Mouse (Mus musculus) right cerebral cortex, postnatal 14 days (tissue): ENCODE results near the gene Naa38.
"Not testable (repeated sequence)": the region's sequence is repeated elsewhere in the genome, so short reads cannot be mapped to it uniquely, and the experiment has no call there.

Experiments
- DNase-seq: peaks from one replicate; pipeline ENCODE4 v3.0.0; 2022

The Naa38 gene

GRCm38 (mm10) chr11:69373223-69373965 is 21.9 kb upstream of the Naa38 start:
- no peak for DNase-seq

- no peak for DNase-seq
Observed at GRCm38 (mm10) chr11:69375646-69376045, 19.6 kb upstream of the Naa38 start.

DNA sequence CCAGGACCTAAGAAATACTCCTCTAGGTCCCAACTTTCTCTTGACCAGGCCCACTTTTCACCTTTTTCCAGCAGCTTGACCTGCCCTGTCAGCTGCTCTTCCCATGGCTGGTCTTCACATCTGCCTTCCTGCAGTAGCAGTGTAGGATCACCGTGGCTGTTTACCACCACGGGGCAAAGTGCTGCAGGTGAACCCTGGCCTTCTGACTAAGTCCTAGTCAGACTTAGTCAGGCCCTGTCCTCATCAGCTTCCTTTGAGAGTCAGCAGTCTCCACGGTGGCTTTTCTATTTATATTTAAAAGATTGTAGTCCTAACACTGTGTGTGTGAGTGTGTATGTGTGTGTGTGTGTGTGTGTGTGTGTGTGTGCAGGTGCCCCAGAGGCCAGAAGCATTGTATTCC is 17.5 kb upstream of the Naa38 start:
- no peak for DNase-seq

DNA sequence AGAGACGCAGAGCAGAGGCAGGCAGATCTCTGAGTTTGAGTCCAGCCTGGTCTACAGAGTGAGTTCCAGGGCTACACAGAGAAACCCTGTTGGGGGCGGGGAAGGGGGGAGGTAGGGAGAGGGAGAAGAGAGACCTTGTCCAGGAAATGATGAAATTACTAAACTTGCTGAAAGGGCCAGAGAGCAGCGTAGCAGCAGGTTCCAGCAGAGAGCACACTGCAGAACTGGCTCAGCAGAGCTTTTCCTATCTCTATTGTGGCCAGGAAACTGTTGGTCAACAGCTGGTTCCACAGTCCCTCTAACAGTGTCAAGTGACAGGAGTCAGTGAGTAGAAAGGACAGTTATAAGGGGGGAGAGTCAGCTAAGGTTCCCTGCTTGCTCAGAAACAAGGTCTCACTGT is 15.7 kb upstream of the Naa38 start:
- no peak for DNase-seq

GRCm38 (mm10) chr11:69381356-69381755 is 13.9 kb upstream of the Naa38 start:
- DNase-seq, result no peak

DNA sequence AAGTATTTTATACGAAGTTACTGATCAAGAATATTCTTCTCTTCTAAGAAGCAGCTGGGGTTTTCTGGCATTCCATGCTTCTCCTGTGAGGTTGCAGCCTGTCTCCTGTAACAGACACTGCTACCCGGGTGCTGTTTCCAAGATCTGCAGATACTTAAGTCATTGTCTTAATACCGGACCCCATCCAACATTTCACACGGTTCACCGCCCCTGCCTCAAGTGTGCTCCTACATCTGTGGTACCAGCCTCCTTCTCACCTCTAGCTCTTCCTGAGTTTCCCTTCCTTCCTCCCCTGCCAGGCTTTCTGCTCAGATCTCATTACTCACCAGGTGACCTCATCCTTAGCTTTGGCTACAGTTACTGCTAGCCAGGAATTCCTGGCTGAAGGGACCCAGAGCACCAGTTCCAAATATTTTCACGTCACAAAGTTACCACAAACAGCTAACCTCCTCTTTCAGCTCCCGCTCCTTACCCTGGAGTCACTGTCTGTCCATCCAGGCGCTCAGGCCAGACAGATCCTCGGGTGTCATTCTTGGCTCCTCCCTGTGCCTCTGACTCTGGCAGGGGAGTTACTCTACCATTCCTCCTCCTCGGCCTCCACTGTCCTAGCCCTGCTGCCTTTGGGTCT is 12.7 kb upstream of the Naa38 start:
- DNase-seq, result no peak

- no peak for DNase-seq
Observed at GRCm38 (mm10) chr11:69384979-69385378, 10.3 kb upstream of the Naa38 start.

GRCm38 (mm10) chr11:69386758-69387157 is 8.5 kb upstream of the Naa38 start:
- no peak for DNase-seq

DNA sequence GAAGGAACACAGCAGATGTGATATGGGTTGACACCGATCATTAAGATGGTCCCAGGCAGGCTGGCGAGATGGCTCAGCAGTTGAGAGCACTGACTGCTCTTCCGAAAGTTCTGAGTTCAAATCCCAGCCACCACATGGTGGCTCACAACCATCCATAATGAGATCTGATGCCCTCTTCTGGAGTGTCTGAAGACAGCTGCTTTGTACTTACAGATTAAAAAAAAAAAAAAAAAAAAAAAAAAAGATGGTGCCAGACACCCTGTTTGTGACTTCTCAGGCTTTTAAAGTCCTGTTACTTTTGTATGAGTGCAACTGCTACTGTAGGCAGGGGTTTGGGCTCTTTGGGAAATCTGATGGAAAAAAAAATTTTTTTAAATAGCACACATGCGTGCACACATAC is 6.6 kb upstream of the Naa38 start:
- DNase-seq, result no peak

DNA sequence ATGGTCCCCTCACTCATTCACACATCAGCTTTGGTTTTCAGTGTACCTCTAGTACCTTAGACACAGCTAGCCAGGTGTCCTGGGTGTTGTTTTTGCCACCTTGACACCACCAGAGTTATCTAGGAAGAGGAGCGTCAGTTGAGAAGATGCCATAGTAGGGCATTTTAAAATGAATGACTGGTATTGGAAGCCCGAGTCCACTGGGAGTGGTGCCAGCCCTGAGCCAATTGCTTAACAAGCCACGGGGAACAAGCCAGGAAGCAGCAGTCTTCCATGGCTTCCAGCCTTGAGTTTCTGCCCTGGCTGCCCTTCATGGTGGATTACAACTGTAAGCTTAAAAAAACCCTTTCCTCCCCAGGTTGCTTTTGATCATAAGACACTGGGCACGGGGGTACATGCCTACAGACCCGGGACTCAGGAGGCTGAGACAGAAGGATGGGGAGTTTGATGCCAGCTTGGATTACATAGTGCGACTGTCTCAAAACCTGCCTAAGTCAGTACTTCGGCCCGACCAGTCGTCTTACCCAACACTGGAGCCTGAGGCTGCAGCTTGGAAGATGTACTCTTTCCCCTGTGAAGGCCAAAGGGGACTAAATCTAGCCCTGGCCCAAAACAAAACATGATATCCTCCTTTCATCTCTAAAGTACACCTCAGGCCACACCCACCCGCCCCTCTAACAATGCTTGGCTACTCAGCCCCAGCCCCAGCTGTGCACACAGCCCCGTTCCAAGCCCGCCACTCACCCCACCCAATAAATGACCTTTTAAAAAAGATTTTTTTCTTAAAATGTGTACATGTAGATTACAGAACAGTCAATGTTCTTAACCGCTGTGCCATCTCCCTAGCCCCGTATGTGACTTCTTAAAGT is 5.5 kb upstream of the Naa38 start:
- DNase-seq, result peak; percentile 67

GRCm38 (mm10) chr11:69390400-69391034 is 4.8 kb upstream of the Naa38 start:
- DNase-seq, result no peak

DNA sequence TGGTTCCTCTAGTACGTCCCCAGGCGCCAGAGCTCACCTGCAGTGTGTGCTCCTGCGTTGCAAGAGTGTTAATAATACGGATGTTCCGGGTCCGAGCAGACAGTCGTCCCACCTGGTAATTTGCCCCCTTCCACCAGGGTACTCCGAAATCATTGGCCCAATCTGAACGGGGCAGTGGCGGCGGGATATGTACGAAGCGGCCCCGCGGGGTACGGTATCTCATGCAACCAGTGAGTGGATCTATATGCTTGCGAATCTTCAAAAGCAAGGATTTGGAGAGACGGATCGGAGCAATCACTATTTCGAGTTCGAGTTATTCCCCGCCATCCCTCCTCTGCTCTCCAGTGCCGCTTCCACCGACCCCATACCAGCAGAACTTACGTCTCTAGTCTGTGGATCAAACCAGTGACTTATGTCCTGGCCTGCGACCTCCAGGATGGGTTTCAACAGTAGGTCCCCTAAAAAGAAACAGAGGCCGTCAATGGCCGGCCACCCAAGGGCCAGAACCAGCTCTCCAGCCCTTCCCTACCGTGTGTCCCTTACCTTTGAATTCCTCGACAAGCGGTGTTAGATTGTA is 608 bp upstream of the Naa38 start:
- not testable (repeated sequence) for DNase-seq

DNA sequence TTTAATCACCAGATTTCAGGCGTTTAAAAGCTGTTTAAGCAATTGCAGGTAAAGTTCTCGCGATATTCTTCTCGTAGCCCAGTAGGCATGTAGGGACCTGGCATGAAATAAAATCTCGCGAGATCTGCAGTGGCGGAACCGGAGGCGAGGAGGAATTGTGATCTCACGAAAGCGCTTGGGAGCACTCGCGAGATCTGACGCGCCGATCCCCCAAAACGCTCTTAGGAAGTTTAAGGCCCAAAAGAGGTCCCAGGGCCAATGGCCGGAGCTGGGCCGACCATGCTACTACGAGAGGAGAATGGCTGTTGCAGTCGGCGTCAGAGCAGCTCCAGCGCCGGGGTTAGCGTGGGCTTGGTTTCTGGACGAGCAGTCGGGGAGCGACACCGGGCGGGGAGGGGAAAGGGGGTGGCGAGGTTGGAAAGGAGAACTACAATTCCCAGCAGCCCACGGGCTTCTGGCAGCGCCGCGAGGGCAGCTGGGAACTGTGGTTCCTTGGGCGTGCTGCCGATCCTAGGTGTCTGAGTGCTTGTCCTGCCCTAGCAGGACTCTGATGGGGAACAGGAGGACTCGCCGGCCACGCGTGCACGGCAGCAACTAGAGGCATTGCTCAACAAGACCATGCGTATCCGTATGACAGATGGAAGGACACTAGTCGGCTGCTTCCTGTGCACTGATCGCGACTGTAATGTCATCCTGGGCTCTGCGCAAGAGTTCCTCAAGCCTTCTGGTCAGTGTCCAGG is 517 bp downstream of the Naa38 start:
- DNase-seq, result peak; percentile 94

- no peak for DNase-seq
Observed at GRCm38 (mm10) chr11:69396772-69397171, 1.5 kb downstream of the Naa38 start.

- DNase-seq, result no peak
Observed at GRCm38 (mm10) chr11:69397581-69398057, 2.3 kb downstream of the Naa38 start.

DNA sequence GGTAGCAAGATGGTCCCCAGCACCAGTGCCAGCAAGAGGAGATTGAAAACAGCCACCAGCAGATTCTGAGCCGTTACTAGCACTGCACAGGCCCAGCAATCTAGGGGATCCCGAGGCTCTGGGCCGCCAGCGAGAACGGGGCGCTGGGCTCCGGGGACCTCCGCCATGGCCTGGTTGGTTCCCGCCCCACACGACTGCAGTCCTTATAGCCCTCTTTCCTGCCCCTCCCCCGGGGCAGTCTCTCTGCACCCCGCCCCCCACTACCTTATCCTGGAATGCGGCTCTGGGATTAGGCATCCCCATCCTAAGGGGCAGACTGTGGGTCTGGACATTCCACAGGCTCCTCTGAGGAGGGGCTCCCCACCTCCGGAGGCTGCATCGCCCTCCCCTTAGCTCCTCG is 2.8 kb downstream of the Naa38 start, which contains the start of gene Tmem88:
Gene Tmem88, minus strand, starts transcription at position 176 of the 400 bp plus-strand sequence.
- no peak for DNase-seq

DNA sequence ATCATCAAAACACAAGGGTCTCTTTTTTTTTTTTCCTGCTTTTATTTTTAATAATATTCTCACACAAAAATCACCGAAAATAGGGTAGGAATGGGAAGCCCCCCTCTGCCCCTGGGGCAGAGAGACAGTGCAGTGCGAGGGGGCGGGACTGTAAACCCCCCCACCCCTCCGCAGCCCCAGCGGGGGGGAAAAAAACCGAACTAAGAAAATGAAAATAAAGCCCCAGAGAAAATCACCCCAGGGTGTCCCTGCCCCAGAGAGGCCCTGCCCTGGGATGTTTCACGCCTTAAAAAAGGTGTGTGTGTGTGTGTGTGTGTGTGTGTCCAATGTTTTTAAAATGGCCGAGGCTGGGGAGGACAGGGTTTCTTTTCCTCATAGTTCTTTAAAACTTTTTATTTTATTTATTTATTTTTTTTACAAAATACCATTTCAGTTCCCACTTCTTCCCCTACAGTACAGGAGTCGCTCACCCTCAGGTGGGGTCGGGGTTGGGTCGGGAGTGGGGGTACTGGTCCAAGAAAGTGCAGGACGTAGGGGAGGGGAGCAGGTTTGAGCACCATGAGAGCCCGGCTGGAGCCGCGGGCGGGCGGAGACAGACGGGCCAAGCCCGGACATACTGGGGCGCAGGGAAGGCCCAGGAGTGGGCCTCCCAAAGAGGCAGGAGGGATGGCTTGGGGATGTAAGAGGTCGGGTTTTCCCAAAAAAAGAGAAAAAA is 3.4 kb downstream of the Naa38 start:
- DNase-seq, result no peak

DNA sequence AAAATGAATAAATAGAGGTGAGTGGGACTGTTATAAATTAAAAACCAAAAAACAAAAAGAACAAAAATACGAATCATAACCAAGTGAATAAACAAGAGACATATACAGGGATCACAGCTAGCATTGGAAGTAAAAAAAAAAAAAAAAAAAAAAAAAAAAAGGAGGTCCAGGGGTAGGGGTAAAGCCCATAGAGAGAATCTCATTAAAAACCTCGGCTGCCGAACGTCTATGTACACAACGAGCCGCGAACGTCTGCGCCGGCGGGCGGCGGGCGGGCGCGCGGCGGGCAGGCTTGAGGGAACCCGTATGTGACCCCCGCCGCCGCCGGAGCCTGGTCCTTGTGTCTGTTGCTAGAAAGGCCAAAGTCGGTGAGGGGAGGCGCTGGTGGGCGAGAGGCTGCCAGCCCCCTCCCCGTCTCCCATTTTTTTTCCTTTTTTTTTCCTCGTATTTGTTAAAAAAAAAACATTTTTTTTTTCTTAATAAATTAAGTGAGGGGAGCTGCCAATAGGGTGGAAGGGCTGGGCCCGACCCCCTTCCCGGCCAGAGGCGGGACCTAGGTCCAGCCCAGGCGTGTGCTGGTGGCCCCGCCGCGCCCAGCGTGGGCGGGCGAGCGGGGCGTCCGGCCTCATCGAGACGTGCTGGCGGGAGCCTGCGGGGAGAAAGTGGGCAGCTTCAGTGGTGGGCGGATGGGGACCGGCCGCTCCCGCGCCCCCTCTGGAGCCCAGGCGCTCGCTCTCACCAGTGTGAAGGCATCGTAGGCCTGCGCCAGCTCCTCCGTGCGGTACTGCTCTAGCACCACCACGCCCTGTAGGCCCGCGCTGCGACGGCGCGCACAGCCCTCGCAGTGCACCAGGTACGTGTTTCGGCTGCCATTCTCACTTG is 4.2 kb downstream of the Naa38 start:
- no peak for DNase-seq

DNA sequence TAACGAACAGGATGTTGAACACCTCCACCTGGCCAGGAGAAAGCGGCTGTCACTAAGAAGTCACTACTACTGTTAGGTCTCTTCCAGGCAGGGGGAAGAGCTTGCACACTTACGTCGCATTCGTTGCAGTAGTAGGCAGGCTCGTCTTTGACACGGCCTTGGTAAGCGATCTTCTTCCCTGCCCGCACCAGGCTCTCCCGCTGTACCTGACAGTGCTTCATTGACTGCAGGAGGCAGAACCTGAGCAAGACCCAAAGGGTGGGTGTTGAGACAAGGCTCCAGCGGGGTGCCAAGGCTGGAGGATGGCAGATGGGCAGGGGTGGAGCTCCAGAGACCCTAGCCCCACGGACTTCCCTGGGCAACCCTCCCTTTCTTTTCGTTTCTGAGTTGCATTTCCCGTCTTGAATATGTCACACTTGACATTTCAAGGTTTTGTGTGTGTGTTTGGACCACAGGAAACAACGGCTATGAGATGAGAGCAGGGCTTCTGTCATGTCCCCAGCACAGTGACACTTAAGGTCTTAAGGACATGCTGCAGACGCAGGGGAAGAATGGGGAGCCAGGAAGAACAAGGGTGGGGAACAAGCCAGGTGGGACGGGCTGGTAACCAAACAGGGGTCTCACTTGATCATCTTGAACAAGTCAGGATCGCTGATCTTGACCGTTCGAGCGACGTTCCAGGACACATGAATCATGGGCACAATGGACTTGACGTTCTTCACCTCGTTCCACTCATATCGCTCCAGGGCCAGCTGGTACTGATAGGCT is 5.0 kb downstream of the Naa38 start:
- no peak for DNase-seq
